Mouse (Mus musculus) ES-E14 (cell line): Measurements from ENCODE around the gene Gprc5c.
A peak's percentile ranks its signal among the peaks of the same experiment; 100 is the strongest.

Experiments
- CHD2 ChIP-seq: IDR thresholded peaks from 2 replicates; pipeline ENCODE4 v1.6.1; 2014; ENCODE audit warnings: mild to moderate bottlenecking, low read depth, low read length, inconsistent platforms
- HCFC1 ChIP-seq: IDR thresholded peaks from 2 replicates; pipeline ENCODE4 v1.6.1; 2012; ENCODE audit warnings: low read length, inconsistent platforms, borderline replicate concordance; ENCODE audit not compliant: insufficient read depth
- ZC3H11A ChIP-seq: IDR thresholded peaks from 2 replicates; pipeline ENCODE4 v1.6.1; 2012; ENCODE audit warnings: low read depth, mild to moderate bottlenecking, inconsistent platforms, low read length, borderline replicate concordance
- ZNF384 ChIP-seq: IDR thresholded peaks from 2 replicates; pipeline ENCODE4 v1.6.1; 2012; ENCODE audit warnings: low read depth, low read length, inconsistent platforms

DNA sequence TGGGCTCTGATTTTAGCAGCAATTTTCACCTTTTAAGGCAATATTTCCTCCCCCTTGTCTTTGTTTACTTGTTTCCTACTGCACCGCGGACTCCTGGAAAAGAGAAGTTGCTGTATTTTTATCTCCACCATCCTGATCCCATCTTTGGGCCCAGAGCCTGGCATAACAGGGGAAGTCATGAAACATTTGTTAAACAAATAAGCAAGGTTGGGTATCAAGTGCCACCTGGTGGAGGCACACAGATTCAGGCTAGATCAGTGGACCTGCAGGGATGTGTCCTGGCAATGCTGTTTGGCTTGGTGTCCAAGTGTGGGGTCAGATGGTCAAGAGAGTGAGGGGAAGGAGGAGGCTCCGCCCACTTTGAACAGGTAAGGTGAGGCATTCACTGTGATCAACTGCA is 26.2 kb downstream of the Gprc5c start:
- TF ChIP-seq ZC3H11A: peak; percentile 41; the same call in 1 of the 2 replicates
- no peak for TF ChIP-seq HCFC1
- TF ChIP-seq CHD2: no peak
- TF ChIP-seq ZNF384: no peak
